Mouse (Mus musculus) stomach, embryonic 14.5 days (tissue): Measurements from ENCODE around the gene Rbm19. TPM values are rescaled to one million over a fixed set of nuclear protein-coding genes. Genes with fewer than 3 reads are reported as not detected.

Experiments
- ATAC-seq: fragments of 200-750 bp; cut with Nextera tagmentation; 2 replicates; pipeline ENCODE4 v1.8.0; 2017; ENCODE audit warnings: low read depth, moderate TSS enrichment; ENCODE audit not compliant: insufficient number of reproducible peaks, insufficient read depth, low FRiP score
- H3K27ac ChIP-seq: fragments of 300-500 bp; sonication (generic); 2 replicates; pipeline ENCODE4 v1.5.1; 2014; ENCODE audit warnings: mild to moderate bottlenecking, low read length, moderate library complexity, mixed read lengths
- H3K27me3 ChIP-seq: fragments of 300-500 bp; sonication (generic); 2 replicates; pipeline ENCODE4 v1.6.1; 2014; ENCODE audit warnings: low read length, control low read depth, mixed read lengths; ENCODE audit not compliant: control insufficient read depth, insufficient read depth
- H3K36me3 ChIP-seq: fragments of 300-500 bp; sonication (generic); 2 replicates; pipeline ENCODE4 v1.6.1; 2014; ENCODE audit warnings: mild to moderate bottlenecking, control low read depth, low read length, moderate library complexity, mixed read lengths; ENCODE audit not compliant: control insufficient read depth, insufficient read depth
- H3K4me1 ChIP-seq: fragments of 300-500 bp; sonication (generic); 2 replicates; pipeline ENCODE4 v1.6.1; 2014; ENCODE audit warnings: low read length, control low read depth, mixed read lengths; ENCODE audit not compliant: control insufficient read depth, insufficient read depth
- H3K4me2 ChIP-seq: fragments of 300-500 bp; sonication (generic); replicated peaks from 2 replicates; pipeline ENCODE4 v1.6.1; 2014; ENCODE audit warnings: low read depth, low read length, control low read depth
- H3K4me3 ChIP-seq: fragments of 300-500 bp; sonication (generic); 2 replicates; pipeline ENCODE4 v1.5.1; 2014; ENCODE audit warnings: low read depth, low read length, control low read depth
- H3K9ac ChIP-seq: fragments of 300-500 bp; sonication (generic); replicated peaks from 2 replicates; pipeline ENCODE4 v1.6.1; 2014; ENCODE audit warnings: low read depth, mild to moderate bottlenecking, control low read depth, low read length, moderate library complexity, mixed read lengths
- H3K9me3 ChIP-seq: fragments of 300-500 bp; sonication (generic); 2 replicates; pipeline ENCODE4 v1.6.1; 2016; ENCODE audit warnings: low read depth, low read length, control low read depth; ENCODE audit not compliant: control insufficient read depth
- WGBS: fragments of 180-500 bp; shearing (Covaris S2); extraction: QIAGEN DNeasy Blood & Tissue Kit; methylation state at CpG from one replicate; pipeline ENCODE4 v1.1.7; 2014; 5-methylcytosine and 5-hydroxymethylcytosine counted together
- polyA plus RNA-seq: library from polyadenylated mRNA; unstranded; fragments of >200 nt; fragmentation: Nextera tagmentation; extraction: Ambion mirVana; gene quantifications from 2 replicates; pipeline ENCODE4 v1.2.1, GENCODE M21; 2014

Gene Rbm19
- polyA plus RNA-seq, 1 experiment from 2014 or later = 22.4 TPM

- no peaks in the 10 kb centered on the region for H3K36me3 ChIP-seq
- 6% methylated on average over 25 of the region's 25 CpGs for WGBS
- no peaks in the 10 kb centered on the region for H3K9me3 ChIP-seq
- H3K4me3 ChIP-seq = no peak overlapping the region
- no peaks in the 10 kb centered on the region for H3K4me1 ChIP-seq
- H3K27me3 ChIP-seq = no peaks in the 10 kb centered on the region
- H3K27ac ChIP-seq = no peak overlapping the region
- H3K4me2 ChIP-seq = no peak overlapping the region; the same call in 1 of the 2 replicates
- no peak overlapping the region; the same call in 1 of the 2 replicates for H3K9ac ChIP-seq
- ATAC-seq = no peak
Measured at GRCm38 (mm10) chr5:120231435-120232147, 115.3 kb downstream of the Rbm19 start.

- Histone ChIP-seq H3K4me2 (no peak overlapping the region), H3K4me1 (no peaks in the 10 kb centered on the region), H3K36me3 (no peaks in the 10 kb centered on the region), H3K27ac (no peak overlapping the region), H3K9ac (no peak overlapping the region), H3K27me3 (no peaks in the 10 kb centered on the region), H3K4me3 (no peak overlapping the region), H3K9me3 (no peaks in the 10 kb centered on the region)
- 58% methylated on average over 5 of the region's 5 CpGs for WGBS
- no peak for ATAC-seq
Measured at GRCm38 (mm10) chr5:120235147-120235546, 118.9 kb downstream of the Rbm19 start.

- H3K9me3 ChIP-seq = no peaks in the 10 kb centered on the region
- WGBS = 68% methylated on average over 11 of the region's 11 CpGs
- ATAC-seq = no peak
- no peaks in the 10 kb centered on the region for H3K27me3 ChIP-seq
- H3K4me3 ChIP-seq = no peak overlapping the region
- no peak overlapping the region for H3K27ac ChIP-seq
- H3K4me1 ChIP-seq = no peaks in the 10 kb centered on the region
- H3K4me2 ChIP-seq = no peak overlapping the region
- H3K9ac ChIP-seq = no peak overlapping the region
- H3K36me3 ChIP-seq = no peaks in the 10 kb centered on the region
Measured at GRCm38 (mm10) chr5:120235571-120235970, 119.3 kb downstream of the Rbm19 start.

GRCm38 (mm10) chr5:120240071-120240470, 123.8 kb downstream of the Rbm19 start:
- Histone ChIP-seq H3K27ac (no peak overlapping the region), H3K4me3 (no peak overlapping the region), H3K9me3 (no peaks in the 10 kb centered on the region), H3K36me3 (no peaks in the 10 kb centered on the region), H3K27me3 (no peaks in the 10 kb centered on the region), H3K4me2 (no peak overlapping the region), H3K9ac (no peak overlapping the region), H3K4me1 (no peaks in the 10 kb centered on the region)
- whole genome bisulfite sequencing = 87% methylated on average over 7 of the region's 7 CpGs
- ATAC-seq = no peak

- no peak overlapping the region for H3K27ac ChIP-seq
- H3K4me1 ChIP-seq = no peaks in the 10 kb centered on the region
- H3K4me3 ChIP-seq = no peak overlapping the region
- 68% methylated on average over 5 of the region's 5 CpGs for WGBS
- no peaks in the 10 kb centered on the region for H3K9me3 ChIP-seq
- no peak overlapping the region for H3K4me2 ChIP-seq
- no peaks in the 10 kb centered on the region for H3K27me3 ChIP-seq
- no peaks in the 10 kb centered on the region for H3K36me3 ChIP-seq
- no peak overlapping the region for H3K9ac ChIP-seq
- ATAC-seq = no peak
Measured at GRCm38 (mm10) chr5:120245336-120245735, 129.1 kb downstream of the Rbm19 start.
